Mouse (Mus musculus): ENCODE results near the gene B230104I21Rik.

B230104I21Rik gene

DNA sequence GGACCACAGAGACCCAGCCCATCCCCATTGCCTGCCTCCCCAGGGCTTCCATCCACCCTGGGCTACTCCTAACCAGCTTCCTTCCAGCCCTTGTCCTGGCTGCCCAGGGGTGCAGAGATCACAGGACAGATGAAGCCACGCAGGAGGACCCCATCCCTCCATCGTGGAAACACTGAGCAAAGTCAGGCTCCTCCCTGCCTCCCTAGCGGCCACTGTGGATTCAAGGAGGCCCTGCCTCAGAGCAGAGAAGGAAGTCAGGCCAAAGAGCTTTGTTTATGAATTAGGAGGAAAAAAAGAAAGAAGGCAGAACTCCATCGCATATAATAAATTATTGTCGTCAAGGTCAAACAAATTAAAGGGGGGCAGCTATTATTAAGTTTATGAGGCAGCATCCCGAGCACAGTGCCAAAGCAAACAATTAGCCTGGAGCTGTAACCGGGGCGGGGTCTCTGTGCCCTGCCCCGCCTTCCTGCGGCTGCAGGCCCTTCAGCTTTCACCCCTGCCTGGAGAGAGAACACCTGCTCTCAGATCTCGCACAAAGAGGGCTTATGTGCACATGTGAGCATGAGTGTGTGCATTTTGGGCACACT is 12.4 kb downstream of the B230104I21Rik start:
- no peak for DNase-seq (ENCODE audit: low spot score in 2 of 2)

DNA sequence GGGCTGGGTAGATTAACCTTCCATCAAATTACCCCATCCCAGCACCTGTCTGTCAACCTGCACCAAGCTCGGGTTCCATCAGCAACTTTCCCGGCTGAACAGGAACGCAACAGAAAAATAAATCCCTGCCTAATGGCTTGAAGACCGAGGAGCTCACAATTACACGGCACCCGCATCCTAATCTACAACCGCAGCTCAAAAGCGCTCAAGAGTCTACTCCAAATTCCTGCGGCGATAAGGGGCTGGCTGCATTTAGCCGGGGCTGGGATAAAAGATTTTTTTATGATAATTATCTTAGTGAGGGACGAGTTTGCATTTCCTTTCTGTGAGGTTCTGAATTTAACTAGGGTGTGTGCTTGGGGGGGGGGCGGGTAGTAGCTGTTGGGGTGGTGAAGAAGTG is 16.3 kb downstream of the B230104I21Rik start:
- DNase-seq (ENCODE audit: low spot score in 2 of 2): no peak

DNA sequence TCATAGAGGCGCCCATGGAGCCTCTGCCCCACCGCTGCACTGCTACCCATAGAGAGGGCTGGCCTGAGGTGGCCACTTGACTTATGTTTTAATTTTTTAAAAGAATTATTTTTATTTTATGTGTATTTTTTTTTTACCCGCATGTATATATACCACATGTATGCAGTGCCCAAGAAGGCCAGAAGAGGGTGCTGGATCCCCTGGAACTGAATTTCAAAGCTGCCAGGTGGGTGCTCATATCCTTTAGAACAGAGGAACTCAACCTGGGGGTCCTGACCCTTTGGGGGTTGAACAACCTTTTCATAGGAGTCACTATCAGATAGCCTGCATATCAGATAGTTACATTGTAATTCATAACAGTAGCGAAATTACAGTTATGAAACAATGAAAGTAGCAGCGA is 19.5 kb downstream of the B230104I21Rik start:
- no peak for DNase-seq (ENCODE audit: low spot score in 2 of 2)

DNA sequence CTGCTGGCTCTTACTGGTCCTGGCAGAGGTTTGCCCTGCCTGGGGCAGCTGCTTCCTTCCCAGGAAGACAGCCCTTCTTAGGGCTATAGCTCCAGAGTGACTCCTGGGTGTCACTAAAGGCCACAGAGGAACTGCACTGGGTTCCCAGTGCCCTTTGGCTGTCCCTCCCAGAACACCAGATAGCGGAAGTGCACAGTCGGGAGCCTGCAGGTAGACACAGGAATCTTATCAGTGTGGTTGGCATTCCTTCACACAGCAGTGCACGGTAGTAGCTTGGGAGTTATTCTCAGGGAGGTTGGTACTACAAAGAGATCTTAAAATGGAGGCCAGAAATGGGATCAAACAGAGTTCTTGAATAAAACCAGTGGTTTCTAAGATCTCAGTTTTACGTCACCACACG is 22.4 kb downstream of the B230104I21Rik start:
- no peak for DNase-seq (ENCODE audit: low spot score in 2 of 2)

DNA sequence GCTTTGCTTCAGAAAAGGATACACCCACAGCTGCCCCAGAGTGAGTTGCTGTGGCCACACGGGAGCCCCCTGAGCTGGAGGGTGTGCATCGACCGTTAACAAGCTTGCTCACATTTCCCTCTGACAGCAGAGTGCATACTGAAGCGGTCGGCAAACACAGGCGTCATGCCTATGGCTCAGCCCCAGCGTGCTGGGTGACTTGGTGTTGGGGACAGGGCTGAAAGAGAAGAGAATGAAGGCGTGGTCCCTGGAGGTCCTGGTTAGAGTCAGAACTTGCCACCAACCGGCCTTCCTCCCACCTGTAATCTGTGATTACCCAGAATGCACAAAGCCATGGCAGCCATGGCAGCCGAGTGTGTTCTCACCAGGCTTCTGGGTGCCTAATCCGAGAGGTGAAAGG is 22.9 kb downstream of the B230104I21Rik start:
- DNase-seq (ENCODE audit: low spot score in 2 of 2): no peak

DNA sequence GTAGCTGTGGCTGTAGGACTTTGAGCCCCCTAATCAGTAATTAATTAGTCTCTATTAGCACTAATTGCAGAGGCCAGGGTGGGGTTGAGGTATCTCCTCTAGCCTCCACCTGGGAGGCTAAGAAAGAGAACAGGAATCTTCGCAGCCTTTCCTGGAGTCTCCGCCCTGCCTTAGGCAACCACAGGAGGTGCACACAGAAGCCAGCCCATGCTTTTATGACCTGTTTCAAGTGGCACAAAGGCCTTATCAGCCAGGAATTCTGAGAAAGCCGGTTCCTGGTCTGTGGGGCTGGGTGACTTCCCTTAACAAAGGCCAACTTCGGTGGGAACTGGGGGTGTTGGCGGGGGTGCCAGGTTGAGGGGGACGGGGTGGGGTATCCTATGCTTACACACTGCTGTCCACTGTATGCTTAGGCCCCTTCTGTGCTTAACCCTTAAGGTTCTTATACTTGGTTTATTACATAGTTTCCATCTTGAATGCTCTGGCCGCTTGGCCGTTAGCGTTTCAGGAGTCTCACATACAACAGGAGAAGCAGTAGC is 23.9 kb downstream of the B230104I21Rik start:
- no peak for DNase-seq (ENCODE audit: low spot score in 2 of 2)

DNA sequence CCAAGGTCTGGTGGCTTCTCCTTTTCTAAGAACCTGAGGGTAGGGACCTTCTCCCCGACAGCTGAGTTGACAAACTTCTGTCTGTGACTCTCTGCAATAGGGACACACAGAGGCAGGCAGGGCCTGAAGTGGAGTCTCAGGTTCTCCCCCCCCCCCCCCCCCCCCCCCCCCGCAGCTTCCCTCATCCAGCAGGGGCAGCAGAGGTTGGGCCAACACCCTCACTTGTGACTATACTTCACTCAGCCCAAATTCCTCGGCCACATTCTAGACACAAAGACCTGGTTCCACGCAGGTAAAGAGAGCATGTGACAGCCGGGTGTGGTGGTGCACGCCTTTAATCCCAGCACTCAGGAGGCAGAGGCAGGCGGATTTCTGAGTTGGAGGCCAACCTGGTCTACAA is 24.5 kb downstream of the B230104I21Rik start:
- DNase-seq (ENCODE audit: low spot score in 2 of 2): no peak

DNA sequence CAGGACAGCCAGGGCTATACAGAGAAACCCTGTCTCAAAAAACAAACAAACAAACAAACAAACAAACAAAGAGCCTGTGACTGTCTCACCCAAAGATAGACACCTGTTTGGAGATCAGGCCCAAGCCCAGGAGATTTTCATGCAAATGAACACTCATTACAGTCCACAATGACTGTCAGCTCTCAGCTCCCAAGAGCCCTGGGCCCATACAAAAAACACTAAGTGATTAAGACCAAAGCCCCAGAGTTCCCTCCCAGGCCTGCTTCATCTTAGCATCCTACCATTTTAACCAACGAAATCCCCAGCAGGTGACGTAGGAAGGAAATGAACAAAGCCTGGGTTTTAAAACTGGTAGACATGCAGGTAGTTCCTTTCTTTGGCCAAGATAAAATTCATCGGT is 24.9 kb downstream of the B230104I21Rik start:
- no peak for DNase-seq (ENCODE audit: low spot score in 2 of 2)

DNA sequence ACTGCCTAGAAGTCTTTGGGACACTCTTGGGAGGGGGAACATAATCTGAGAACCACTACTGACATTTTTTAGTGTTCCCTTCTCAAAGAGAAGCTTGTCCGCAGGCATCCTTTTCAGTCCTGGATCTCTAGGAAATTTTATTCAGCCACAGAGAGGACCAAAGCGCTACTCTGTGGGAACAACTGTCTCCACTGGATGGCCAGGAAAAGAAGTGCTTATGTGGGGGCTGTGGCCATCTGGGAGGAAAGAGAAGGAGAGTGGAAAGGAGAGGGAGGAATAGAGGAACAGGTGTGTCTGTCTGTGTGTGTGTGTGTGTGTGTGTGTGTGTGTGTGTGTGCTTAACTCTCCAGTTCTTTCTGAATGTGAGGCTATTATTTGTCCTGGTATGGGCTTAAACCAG is 28.8 kb downstream of the B230104I21Rik start:
- DNase-seq (ENCODE audit: low spot score in 2 of 2): no peak

DNA sequence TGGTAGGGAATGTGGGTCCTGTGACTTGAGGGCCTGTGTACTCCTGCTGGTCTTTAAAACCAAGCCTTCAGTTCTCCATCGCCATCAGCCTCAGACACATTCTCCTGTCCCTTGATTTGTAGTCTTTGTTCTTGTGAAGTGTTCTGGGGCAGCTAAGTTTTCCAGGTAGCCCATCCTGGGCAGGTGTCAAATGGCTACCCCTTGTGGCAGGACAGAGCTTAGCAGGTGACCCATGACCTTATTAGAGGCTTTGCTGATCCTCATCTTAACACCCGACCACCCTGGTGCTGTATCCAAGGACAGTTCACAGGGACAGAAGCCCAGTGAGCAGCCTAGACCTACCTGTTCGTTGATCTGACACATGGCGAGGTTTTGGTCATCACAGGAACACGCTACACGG is 30.9 kb downstream of the B230104I21Rik start:
- DNase-seq (ENCODE audit: low spot score in 2 of 2): no peak

DNA sequence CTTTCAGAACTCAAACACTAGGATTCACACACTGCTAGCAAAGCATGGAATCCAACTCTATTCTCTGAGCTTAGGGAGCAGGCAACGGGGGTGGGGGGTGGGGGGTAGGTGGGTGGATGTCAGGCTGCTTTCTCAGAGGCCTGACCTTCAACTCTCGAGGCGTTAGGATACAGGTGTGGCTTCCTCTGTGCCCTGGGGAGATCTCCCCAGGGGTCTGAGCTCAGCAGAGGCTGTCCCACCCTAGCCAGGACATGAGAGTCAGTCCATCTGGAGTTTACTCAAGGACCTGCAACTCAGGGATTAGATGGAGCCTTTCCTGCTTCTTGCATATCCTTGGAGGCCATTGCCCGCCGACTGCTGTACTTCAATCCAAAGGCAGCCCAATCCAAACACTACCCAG is 33.2 kb downstream of the B230104I21Rik start:
- no peak for DNase-seq (ENCODE audit: low spot score in 2 of 2)

DNA sequence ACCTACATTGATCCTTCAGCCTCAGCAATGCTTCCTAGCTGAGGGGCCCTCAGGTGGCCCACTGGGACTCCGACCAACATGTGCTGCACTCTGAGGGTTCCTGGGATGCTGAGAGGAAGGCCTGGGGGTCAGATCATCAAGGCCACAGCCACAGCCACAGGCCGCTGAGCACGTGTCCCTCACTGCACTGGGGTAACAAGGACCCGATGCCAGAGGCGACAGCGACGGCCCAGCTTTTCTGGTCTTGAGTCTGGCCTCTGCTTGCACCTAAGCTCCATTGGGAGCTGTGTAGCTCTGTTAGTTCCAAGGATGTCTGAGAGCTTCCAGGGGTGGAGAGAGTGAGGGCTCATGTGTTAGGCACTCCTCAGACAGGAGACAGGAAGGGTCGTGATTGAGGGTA is 34.9 kb downstream of the B230104I21Rik start:
- DNase-seq (ENCODE audit: low spot score in 2 of 2): no peak

DNA sequence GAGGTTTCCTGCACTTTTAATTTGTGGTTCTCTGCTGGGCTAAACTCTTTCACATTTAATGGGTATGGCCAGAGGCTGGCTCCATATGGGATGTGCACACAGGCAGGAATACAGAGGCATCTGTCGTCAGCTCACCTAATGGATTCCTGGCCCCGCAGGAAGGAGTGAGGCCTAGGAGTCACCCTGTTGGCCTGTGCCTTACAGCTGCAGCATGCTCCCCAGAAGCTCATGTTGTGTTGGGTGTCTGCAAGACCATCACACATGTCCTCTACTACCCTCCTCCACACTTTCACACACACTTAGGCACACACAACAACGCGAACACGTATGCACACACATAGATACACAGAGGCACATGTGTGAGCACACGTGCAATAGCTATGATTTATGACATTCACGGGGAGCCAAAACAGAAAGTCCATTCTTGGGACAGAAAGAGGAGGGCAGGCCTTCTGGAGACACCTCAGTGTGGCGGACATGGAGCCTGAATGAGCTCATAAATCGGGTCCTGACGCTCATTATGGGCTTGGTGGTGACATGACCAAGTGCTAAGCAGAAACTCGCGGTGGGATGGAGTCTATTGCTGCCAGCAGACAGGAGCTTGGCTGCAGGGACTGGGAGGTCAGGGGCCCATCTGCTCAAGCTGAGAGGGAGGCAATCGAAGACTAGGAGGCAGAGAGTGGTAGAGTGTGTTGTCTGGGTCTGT is 35.8 kb downstream of the B230104I21Rik start:
- DNase-seq (ENCODE audit: low spot score in 2 of 2): no peak

DNA sequence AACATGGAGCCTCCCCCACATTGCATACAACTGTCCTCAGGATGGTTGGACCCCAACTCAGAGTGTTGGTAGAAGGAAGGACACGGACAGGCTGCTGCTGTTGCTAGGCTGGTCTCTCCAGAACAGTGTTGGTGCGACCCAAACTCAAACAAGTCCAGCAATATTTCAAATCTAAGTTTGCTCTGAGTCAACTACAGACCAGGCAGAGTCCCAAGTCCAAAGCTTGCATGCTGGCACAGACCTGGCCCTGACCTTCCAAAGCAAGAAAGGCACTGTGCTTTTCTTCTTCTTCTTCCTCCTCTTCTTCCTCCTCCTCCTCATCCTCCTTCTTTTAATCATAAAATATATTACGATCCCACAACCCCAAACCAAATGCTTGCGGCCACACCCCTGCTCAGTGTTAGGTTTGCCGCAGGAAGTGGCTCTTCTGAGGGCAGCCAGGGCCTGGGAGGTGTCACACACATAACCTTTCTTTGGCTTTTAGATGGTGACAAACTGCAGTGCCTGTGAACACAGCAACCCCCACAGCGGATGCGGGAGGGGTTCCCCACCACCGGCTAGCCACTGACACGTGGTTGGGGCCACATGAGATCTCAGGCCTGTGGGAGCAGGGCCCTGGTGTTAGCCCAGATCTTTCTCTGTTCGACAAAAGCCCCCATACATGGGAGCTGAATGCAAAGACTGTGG is 40.2 kb downstream of the B230104I21Rik start:
- DNase-seq (ENCODE audit: low spot score in 2 of 2): no peak

DNA sequence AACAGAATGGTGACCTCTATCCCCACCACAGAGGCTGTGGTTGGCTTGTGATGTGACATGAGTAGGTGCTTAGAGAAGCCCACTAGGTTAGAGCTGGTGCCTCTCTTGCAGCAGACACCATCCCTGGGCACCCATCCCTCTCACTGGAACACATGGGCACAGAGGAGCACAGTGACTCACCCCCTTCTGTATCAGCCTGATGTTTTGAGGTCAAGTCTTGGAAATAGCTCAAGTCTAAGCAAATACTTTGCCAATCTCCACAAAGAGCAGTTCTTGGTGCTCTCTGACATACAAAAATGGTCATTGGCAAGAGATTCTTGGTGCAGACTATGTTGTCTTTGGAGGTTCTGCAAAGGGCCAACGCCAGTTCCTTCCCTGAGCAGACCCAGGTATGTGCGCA is 42.9 kb downstream of the B230104I21Rik start:
- DNase-seq (ENCODE audit: low spot score in 2 of 2): no peak

DNA sequence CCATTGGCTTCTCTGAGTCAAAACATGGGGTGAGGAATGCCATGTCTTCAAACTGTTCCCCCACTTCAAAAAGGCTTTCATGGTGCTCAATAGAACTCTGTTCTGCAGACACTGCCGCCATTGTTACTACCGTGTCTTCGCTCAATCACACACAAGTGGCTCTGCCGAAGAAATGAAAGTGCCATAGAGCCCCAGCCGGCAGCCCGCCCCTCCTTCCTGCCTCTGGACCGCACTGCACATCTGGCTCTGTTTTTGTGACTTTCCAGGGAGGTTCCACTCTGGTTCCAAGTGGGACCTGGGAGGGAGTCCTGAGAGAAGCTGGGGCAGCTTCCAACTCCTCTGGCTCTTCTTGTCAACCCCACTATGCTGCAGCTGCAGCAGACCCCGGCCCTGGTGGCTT is 49.3 kb downstream of the B230104I21Rik start:
- DNase-seq (ENCODE audit: low spot score in 2 of 2): no peak

DNA sequence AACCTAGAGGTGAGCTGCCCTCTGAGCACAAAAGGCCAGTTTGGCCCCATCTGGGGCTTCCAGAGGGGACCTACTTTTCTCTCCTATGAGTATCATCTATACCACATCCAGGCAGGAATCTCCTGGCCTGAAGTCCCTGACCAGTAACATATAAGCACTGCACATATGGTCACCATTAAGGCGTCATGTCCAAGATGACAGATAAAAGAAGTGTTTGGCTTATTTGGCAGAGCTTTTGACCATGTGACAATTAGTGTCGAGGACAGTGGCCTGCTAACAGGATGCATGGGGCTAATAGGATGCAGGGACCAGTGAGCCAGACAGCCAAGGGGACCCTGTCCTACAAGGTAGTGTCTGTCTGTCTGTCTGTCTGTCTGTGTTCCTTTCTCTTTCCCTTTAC is 50.0 kb downstream of the B230104I21Rik start:
- no peak for DNase-seq (ENCODE audit: low spot score in 2 of 2)

DNA sequence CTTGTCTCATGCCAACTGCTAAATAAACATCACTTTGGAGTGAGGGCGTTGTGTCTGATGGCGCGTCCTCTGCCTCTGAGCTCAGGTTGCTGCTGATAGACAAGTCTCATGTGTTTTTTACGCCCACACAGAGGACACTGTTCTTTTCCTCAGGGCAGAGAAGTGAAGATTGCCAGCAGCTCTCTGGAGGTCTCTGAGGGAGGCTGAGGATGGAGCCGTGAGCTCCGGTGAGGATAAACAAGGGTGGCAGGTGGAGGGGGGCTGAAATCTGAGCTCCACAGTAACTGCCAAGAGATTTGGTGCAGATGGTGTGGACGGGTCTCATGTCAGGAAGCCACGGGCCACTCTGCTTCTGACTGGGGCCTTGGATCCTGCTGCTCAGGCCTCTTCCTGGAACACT is 50.9 kb downstream of the B230104I21Rik start:
- DNase-seq (ENCODE audit: low spot score in 2 of 2): no peak

DNA sequence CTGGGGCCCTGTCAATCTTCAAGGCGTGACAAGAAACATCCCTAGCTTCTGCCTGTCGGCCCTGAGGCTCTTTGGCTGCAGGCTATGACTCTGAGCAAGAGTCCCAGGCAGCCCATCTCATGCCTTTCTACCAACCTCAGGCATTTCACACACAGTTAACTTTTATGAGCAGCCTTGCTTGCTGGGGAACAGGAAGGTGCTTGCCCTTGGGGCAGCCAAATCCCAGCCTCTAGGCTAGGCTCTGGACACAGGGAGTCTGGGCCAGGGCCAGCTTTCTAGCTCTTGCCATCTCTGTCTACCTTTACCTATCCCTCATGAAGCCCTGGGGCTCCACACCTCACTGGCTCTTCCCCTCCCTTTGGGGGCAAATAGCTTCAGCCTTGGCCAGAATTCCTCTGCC is 53.7 kb downstream of the B230104I21Rik start:
- DNase-seq (ENCODE audit: low spot score in 2 of 2): no peak

DNA sequence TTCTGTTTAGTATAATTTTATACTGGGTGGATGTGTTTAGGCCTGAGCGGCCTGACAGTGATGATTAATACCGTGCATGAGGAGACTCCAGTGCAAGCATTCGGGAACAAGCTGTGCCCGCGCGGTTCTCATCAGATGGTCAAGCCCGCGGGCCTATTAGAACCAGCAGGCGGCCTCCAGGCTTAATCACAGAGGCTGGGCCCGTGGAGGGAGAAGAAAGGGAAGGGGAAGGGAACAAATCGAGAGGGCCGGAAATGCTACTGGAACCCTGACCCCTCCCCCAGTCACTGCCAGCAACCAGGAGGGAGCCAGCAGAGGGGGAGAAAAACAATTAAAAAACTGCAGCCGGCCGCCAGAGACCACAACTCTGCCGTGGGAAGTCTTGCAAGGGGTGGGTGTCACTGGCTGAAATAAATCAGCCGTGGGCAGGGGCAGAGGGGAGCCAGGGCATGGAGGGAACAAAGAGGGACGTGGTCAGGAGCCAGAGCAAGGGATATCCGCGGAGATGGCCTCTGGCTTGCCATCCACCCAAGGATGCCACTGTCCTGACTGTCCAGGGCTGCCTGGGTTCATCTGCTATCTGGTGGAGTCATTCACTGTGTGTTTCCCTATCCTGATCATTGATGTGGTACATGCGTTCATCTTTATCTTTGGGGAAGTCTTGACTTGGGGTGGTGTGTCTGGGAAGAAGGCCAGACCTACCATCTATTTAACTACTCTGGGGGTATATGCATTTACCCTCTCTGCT is 54.6 kb downstream of the B230104I21Rik start:
- DNase-seq (ENCODE audit: low spot score in 2 of 2): no peak

DNA sequence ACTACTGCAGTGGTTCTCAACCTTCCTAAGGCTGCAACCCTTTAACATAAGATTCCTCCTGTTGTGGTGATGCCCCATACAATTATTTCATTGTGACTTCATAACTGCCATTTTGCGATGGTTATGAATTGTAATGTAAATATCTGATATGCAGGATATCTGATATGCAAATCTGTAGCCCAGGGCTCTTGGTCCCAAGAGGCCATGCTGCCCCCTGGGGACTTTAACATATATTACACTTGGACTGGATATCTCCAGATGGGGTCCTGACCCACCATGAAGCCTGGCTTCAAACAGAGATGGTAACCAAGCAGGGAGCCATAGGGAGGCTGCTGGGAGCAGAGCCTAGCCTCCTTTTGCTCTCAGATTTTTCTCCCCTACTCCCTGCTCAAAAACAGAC is 56.7 kb downstream of the B230104I21Rik start:
- no peak for DNase-seq (ENCODE audit: low spot score in 2 of 2)
